Mouse (Mus musculus) midbrain, embryonic 15.5 days (tissue): ENCODE results near the gene Cacnb2. TPM values are rescaled to one million over a fixed set of nuclear protein-coding genes. Genes with fewer than 3 reads are reported as not detected.
"Not testable (repeated sequence)": the region's sequence is repeated elsewhere in the genome, so short reads cannot be mapped to it uniquely, and the experiment has no call there.

Experiments
- ATAC-seq: fragments of 200-750 bp; cut with Nextera tagmentation; replicated peaks from 2 replicates; pipeline ENCODE4 v1.8.0; 2017; ENCODE audit warnings: moderate TSS enrichment
- H3K27ac ChIP-seq: fragments of 300-500 bp; sonication (generic); 2 replicates; pipeline ENCODE4 v1.5.1; 2015; ENCODE audit warnings: mild to moderate bottlenecking, inconsistent platforms
- H3K27me3 ChIP-seq: fragments of 300-500 bp; sonication (generic); replicated peaks from 2 replicates; pipeline ENCODE4 v1.6.1; 2015; ENCODE audit warnings: inconsistent platforms
- H3K36me3 ChIP-seq: fragments of 300-500 bp; sonication (generic); replicated peaks from 2 replicates; pipeline ENCODE4 v1.6.1; 2015; ENCODE audit warnings: inconsistent platforms
- H3K4me1 ChIP-seq: fragments of 300-500 bp; sonication (generic); 2 replicates; pipeline ENCODE4 v1.6.1; 2015; ENCODE audit warnings: inconsistent platforms
- H3K4me2 ChIP-seq: fragments of 300-500 bp; sonication (generic); 2 replicates; pipeline ENCODE4 v1.6.1; 2015; ENCODE audit warnings: inconsistent platforms, mild to moderate bottlenecking, moderate library complexity
- H3K4me3 ChIP-seq: fragments of 300-500 bp; sonication (generic); 2 replicates; pipeline ENCODE4 v1.5.1; 2015; ENCODE audit warnings: mild to moderate bottlenecking, inconsistent platforms
- H3K9ac ChIP-seq: fragments of 300-500 bp; sonication (generic); 2 replicates; pipeline ENCODE4 v1.6.1; 2015; ENCODE audit warnings: mild to moderate bottlenecking, inconsistent platforms
- H3K9me3 ChIP-seq: fragments of 300-500 bp; sonication (generic); 2 replicates; pipeline ENCODE4 v1.6.1; 2016; ENCODE audit warnings: inconsistent platforms
- WGBS: fragments of 180-500 bp; shearing (Covaris S2); methylation state at CpG from one replicate; pipeline ENCODE4 v1.1.7; 2015; ENCODE audit warnings: mixed read lengths; 5-methylcytosine and 5-hydroxymethylcytosine counted together
- polyA plus RNA-seq: library from polyadenylated mRNA; unstranded; fragments of >200 nt; fragmentation: Nextera tagmentation; extraction: Ambion mirVana; gene quantifications from 2 replicates; pipeline ENCODE4 v1.2.1, GENCODE M21; 2015

The Cacnb2 gene
- polyA plus RNA-seq, 1 experiment from 2014 or later: 8.2 TPM

DNA sequence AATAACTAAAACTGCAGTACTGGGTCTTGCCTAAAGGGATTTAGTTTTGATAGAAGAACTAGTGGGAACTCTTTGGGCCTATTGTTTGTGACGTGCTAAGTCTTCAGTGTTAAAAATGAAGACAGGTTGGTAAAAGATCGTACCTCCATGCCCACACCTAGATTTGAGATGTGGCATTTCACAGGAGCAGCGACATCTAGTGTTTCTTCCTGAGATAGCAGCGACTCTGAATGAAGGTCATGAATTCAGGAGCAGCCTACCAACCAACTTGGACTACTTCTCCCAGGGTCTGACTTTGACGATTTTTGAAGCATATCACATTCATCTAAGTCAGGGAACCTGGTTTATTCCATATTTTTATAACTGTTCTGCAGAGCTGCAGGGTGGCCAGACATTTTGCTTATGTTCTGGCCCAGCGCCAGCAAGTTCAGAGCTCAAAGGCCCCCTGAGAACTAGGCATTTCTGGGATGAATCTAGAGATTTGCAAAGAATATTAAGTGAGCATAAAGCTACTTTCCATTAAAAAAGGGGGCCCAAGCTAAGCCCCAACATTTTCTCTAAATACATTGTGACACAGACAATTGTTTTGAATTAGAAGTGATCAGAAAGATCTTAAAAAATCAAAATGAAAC, 74.1 kb downstream of the Cacnb2 start:
- no peaks in the 10 kb centered on the region for H3K4me1 ChIP-seq
- H3K27ac ChIP-seq: no peak overlapping the region
- peak; percentile 67 for ATAC-seq
- no peak overlapping the region for H3K4me3 ChIP-seq
- H3K36me3 ChIP-seq: no peaks in the 10 kb centered on the region
- 21% methylated on average over 6 of the region's 6 CpGs for WGBS
- H3K9me3 ChIP-seq: no peaks in the 10 kb centered on the region
- H3K9ac ChIP-seq: no peak overlapping the region
- H3K4me2 ChIP-seq: no peak overlapping the region
- no peaks in the 10 kb centered on the region for H3K27me3 ChIP-seq

GRCm38 (mm10) chr2:14684231-14684630, 81.3 kb downstream of the Cacnb2 start:
- no peaks in the 10 kb centered on the region for H3K36me3 ChIP-seq
- no peaks in the 10 kb centered on the region for H3K27me3 ChIP-seq
- no peak overlapping the region for H3K9ac ChIP-seq
- ATAC-seq: no peak
- H3K4me3 ChIP-seq: no peak overlapping the region
- H3K4me2 ChIP-seq: no peak overlapping the region
- no peaks in the 10 kb centered on the region for H3K4me1 ChIP-seq
- H3K27ac ChIP-seq: no peak overlapping the region
- H3K9me3 ChIP-seq: no peaks in the 10 kb centered on the region

DNA sequence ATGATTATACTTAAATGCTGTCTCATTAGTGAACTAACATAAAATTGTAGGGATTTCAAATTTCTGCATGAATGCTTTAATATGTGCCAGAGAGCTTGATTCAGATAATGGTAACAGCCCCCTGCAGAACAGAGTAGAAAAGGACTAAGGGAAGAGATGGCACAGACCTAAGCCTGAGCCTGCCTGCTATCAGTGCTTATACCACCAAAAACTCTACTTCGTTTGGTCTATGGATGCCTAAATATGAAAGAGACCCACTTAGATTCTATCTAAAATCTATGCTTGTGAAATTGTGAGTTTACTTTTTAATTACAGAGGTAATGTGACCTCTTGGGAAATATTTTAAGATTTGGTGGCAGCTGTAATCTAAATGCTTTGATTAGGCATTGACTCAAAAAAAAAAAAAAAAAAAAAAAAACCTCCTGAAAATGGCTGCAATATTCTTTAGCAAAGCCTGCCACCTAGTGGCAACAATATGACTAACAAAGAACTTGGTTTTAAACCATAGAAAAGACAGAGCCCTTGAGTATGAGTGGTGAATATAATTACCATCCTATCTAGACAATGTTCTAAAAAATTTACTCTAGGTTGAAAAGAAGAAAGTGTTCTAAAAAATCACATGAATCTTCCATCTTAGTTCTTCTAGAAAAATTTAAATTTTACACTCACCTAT, 100.2 kb downstream of the Cacnb2 start:
- peak; percentile 76 for ATAC-seq
- Histone ChIP-seq H3K4me3 (no peak overlapping the region), H3K9me3 (no peaks in the 10 kb centered on the region), H3K4me1 (no peaks in the 10 kb centered on the region), H3K27me3 (no peaks in the 10 kb centered on the region), H3K27ac (no peak overlapping the region), H3K36me3 (no peaks in the 10 kb centered on the region), H3K4me2 (no peak overlapping the region), H3K9ac (no peak overlapping the region)
- 75% methylated on average over 1 of the region's 1 CpGs for WGBS

DNA sequence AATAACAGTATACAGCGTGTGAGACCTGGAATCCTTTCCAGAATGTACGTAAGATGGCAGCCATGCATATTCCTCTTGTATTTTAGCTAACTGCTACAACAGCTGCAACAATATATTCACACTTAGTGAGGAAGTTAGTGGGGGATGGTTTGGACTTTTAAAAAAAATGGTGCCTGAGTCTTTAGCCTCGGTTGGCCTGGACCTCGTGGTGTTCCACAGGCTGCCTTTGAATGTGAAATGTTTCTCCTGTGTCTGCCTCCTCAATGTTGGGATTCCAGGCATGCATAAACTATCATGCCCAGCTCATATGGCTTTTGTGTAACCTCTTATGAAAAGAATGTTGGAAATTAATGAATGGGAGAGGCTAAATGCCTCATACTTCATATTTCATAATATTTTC, 100.8 kb downstream of the Cacnb2 start:
- WGBS: 93% methylated on average over 4 of the region's 4 CpGs
- Histone ChIP-seq H3K27me3 (no peaks in the 10 kb centered on the region), H3K27ac (no peak overlapping the region), H3K4me1 (no peaks in the 10 kb centered on the region), H3K9me3 (no peaks in the 10 kb centered on the region), H3K36me3 (no peaks in the 10 kb centered on the region), H3K4me2 (no peak overlapping the region), H3K4me3 (no peak overlapping the region), H3K9ac (no peak overlapping the region)
- ATAC-seq: peak; percentile 46; the same call in 1 of the 2 replicates

GRCm38 (mm10) chr2:14710247-14710646, 107.4 kb downstream of the Cacnb2 start:
- WGBS: 91% methylated on average over 8 of the region's 8 CpGs
- no peak overlapping the region for H3K4me2 ChIP-seq
- H3K4me1 ChIP-seq: no peaks in the 10 kb centered on the region
- H3K27me3 ChIP-seq: no peaks in the 10 kb centered on the region
- no peak overlapping the region for H3K4me3 ChIP-seq
- no peaks in the 10 kb centered on the region for H3K36me3 ChIP-seq
- H3K9me3 ChIP-seq: no peaks in the 10 kb centered on the region
- no peak for ATAC-seq
- H3K9ac ChIP-seq: no peak overlapping the region
- H3K27ac ChIP-seq: no peak overlapping the region

- no peak overlapping the region for H3K9ac ChIP-seq
- no peaks in the 10 kb centered on the region for H3K27me3 ChIP-seq
- no peak overlapping the region for H3K27ac ChIP-seq
- H3K36me3 ChIP-seq: no peaks in the 10 kb centered on the region
- H3K4me2 ChIP-seq: no peak overlapping the region
- WGBS: 92% methylated on average over 2 of the region's 2 CpGs
- ATAC-seq: peak; percentile 61
- H3K4me1 ChIP-seq: peaks cover 4% of the 10 kb centered on the region; the same call in 1 of the 2 replicates
- no peaks in the 10 kb centered on the region for H3K9me3 ChIP-seq
- H3K4me3 ChIP-seq: no peak overlapping the region
These were observed 108.9 kb downstream of the Cacnb2 start for GRCm38 (mm10) chr2:14711751-14712150.

DNA sequence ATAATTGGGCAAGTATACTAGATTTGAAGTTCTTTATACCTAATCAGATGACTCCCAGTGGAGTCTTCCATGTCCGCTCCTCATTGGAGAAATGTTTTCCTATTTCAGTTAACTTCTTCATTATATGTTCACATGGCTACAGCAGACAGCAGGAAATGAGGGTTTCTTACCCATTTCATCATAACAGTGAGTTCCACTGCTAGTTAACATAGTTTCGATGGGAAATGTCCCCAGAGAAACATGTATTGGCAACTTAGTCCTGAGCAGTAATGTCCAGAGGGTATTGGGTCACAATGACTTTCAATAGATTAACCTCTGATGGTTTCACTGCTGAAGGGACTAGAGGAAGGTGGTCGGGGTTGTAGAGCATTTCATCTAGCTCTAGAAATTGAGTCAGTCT, 110.2 kb downstream of the Cacnb2 start:
- Histone ChIP-seq H3K36me3 (no peaks in the 10 kb centered on the region), H3K9me3 (no peaks in the 10 kb centered on the region), H3K27me3 (no peaks in the 10 kb centered on the region), H3K27ac (no peak overlapping the region), H3K9ac (no peak overlapping the region), H3K4me2 (no peak overlapping the region), H3K4me3 (no peak overlapping the region), H3K4me1 (peaks cover 5% of the 10 kb centered on the region; the same call in 1 of the 2 replicates)
- 92% methylated on average over 3 of the region's 3 CpGs for WGBS
- no peak for ATAC-seq

GRCm38 (mm10) chr2:14716666-14717065, 113.8 kb downstream of the Cacnb2 start:
- Histone ChIP-seq H3K27ac (no peak overlapping the region), H3K4me1 (peaks cover 5% of the 10 kb centered on the region; the same call in 1 of the 2 replicates), H3K9ac (no peak overlapping the region), H3K9me3 (no peaks in the 10 kb centered on the region), H3K27me3 (no peaks in the 10 kb centered on the region), H3K4me3 (no peak overlapping the region), H3K4me2 (no peak overlapping the region), H3K36me3 (no peaks in the 10 kb centered on the region)
- 0 out of 2 replicates have a peak, but pooled peaks have one; percentile 51 for ATAC-seq
- WGBS: 9% methylated on average over 1 of the region's 1 CpGs

DNA sequence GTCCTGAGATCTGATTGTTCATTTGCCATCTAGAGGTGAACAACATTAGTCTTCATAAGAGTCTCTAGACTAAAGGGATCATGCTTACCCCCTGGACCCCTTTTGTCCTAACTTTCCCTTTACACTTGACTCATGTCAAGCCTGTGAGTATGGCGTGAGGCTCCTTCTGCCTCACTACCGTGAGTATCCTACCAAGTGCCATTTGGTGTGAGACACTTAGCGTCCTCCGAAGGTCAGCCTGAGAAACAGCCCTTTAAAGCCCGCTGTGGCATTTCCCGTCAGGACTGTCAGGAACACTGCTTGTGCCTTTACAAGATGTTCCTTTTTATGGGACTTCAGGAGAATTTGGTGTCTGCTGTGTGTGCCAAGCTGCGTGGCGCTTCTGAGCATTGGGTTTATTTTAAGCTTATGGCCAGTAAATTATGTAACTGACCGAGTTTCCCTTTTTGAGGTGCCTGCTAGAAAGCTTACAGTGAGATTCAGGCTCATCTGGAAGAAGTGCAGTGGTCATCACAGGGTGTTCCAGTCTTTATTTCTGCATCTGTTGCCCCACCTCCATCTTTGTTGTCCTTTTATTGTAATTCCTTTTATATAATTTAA, 116.3 kb downstream of the Cacnb2 start:
- Histone ChIP-seq H3K9ac (no peak overlapping the region), H3K36me3 (no peaks in the 10 kb centered on the region), H3K4me1 (peaks cover 5% of the 10 kb centered on the region; the same call in 1 of the 2 replicates), H3K27me3 (no peaks in the 10 kb centered on the region), H3K4me2 (no peak overlapping the region), H3K27ac (no peak overlapping the region), H3K4me3 (no peak overlapping the region), H3K9me3 (no peaks in the 10 kb centered on the region)
- no peak for ATAC-seq
- 93% methylated on average over 9 of the region's 9 CpGs for WGBS

DNA sequence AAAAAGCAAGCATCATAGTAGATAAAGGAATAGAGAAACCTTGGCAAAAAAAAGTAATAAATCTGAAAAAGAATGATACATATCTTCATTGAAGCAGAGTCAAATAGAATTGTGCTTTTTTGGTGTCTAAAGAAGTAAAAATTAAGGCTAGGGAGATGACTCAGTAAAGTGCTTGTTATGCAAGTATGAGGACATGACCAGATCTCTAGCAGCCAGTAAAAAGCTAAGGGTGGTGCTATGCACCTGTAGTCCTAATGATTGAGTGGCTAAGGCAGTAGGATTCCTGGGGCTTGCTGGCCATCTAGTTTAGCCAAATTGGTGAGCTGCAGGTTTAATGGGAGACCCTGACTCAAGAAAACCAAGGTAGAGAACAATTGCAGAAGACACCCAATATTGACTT, 122.5 kb downstream of the Cacnb2 start:
- H3K36me3 ChIP-seq: no peaks in the 10 kb centered on the region
- no peak for ATAC-seq
- H3K9me3 ChIP-seq: no peaks in the 10 kb centered on the region
- H3K27me3 ChIP-seq: no peaks in the 10 kb centered on the region
- no peak overlapping the region for H3K27ac ChIP-seq
- no peak overlapping the region for H3K9ac ChIP-seq
- no peak overlapping the region for H3K4me2 ChIP-seq
- H3K4me1 ChIP-seq: no peaks in the 10 kb centered on the region
- no peak overlapping the region for H3K4me3 ChIP-seq

DNA sequence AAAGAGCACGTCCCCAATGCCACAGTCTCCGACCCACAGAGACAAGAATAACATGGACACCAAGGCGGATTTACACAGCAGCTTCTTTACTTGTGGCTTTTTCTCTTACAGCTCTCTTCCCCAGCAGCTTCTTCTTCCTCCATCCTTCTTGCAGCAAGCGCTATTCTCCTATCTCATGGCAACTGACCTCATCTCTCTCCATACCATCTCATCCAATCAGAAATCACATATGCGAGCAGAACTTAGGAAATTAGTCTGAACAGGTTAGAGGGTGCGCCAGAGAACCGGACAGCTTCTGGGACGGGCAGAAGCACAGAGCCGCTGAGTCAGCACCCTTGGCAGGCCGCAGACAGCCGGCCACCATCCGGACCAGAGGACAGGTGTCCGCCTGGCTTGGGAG, 123.7 kb downstream of the Cacnb2 start:
- not testable (repeated sequence) for H3K4me1 ChIP-seq, H3K9me3 ChIP-seq, H3K9ac ChIP-seq, H3K27me3 ChIP-seq, H3K4me3 ChIP-seq, H3K27ac ChIP-seq, H3K36me3 ChIP-seq, H3K4me2 ChIP-seq, ATAC-seq
- 95% methylated on average over 13 of the region's 13 CpGs for WGBS

DNA sequence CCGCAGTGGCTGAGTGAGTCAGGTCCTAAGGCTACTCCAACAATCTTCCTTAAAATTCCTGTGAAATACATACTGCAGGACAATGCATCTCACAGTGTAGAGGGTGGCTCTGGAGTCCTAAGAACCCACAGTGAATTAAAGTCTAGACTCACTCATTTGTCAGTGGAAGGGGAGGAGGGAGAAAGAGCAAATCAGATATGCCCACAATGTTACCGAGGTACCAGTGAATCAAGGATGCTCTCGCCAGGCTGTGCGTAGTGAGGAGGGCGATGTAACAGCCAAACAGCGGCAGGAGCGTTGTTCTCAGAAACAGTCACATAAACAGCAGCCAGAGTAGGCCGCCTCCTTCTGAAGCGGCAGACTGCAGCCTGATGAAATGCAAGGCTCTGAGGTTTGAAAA, 136.0 kb downstream of the Cacnb2 start:
- Histone ChIP-seq H3K36me3 (no peaks in the 10 kb centered on the region), H3K4me2 (peak overlapping the region; percentile 37), H3K9me3 (no peaks in the 10 kb centered on the region), H3K27ac (peak overlapping the region; percentile 78), H3K4me3 (peak overlapping the region; percentile 25), H3K27me3 (no peaks in the 10 kb centered on the region), H3K9ac (peak overlapping the region; percentile 21), H3K4me1 (peaks cover 14% of the 10 kb centered on the region)
- peak; percentile 80 for ATAC-seq
- WGBS: 29% methylated on average over 9 of the region's 9 CpGs
